Mouse (Mus musculus) liver, adult 2 months (tissue): ENCODE results near the gene Sds.
"Not testable (repeated sequence)": the region's sequence is repeated elsewhere in the genome, so short reads cannot be mapped to it uniquely, and the experiment has no call there.

ENCODE experiments used
- CTCF ChIP-seq: fragments of 200-500 bp; IDR thresholded peaks from 2 replicates; pipeline ENCODE4 v1.5.1; 2011; ENCODE audit warnings: low read depth, low read length, control low read depth
- POLR2A ChIP-seq: fragments of 200-500 bp; IDR thresholded peaks from 2 replicates; pipeline ENCODE4 v1.6.1; 2011; ENCODE audit warnings: low read length, control low read depth; ENCODE audit not compliant: insufficient read depth; ENCODE audit errors: extremely low read depth

- TF ChIP-seq CTCF, POLR2A: not testable (repeated sequence)
Observed at GRCm38 (mm10) chr5:120500609-120501008, 24.3 kb downstream of the Sds start.
